Mouse (Mus musculus): ENCODE data around the gene Phf21a. TPM values are rescaled to one million over a fixed set of nuclear protein-coding genes. Genes with fewer than 3 reads are reported as not detected.

The Phf21a gene
- total and polyA plus RNA-seq, 3 experiments, result 8.8 to 76.4 (median 26.8) TPM

GRCm38 (mm10) chr2:92240816-92241215, 147.9 kb downstream of the Phf21a start:
- ATAC-seq (ENCODE audit: extremely low read depth, insufficient number of reproducible peaks, low FRiP score, poor library complexity, severe bottlenecking) (no peak), DNase-seq (ENCODE audit: low spot score) (no peak)
- H3K27me3 ChIP-seq (ENCODE audit: insufficient read depth, low read length), result no peaks in the 10 kb centered on the region
- H3K36me3 ChIP-seq (replicated peaks), result peaks cover 12% of the 10 kb centered on the region
- no peaks in the 10 kb centered on the region for H3K4me1 ChIP-seq (ENCODE audit: insufficient read depth, low read depth, low read length)
- no peaks in the 10 kb centered on the region for H3K9me3 ChIP-seq (replicated peaks)
- TF ChIP-seq CTCF (IDR thresholded peaks at IDR 0.05; ENCODE audit: low read depth, low read length) (no peak), TAL1 (conservative IDR thresholded peaks at IDR 0.05; ENCODE audit: low read depth, low read length) (no peak), GATA2 (IDR thresholded peaks at IDR 0.05; ENCODE audit: borderline replicate concordance, low read depth, low read length) (no peak), GATA1 (IDR thresholded peaks at IDR 0.05; ENCODE audit: borderline replicate concordance, low read length) (no peak), POLR2AphosphoS5 (IDR thresholded peaks at IDR 0.05; ENCODE audit: insufficient replicate concordance, low read depth, low read length) (no peak)
- H3K4me3 ChIP-seq (ENCODE audit: low read depth, low read length), result no peak overlapping the region

GRCm38 (mm10) chr2:92241317-92241716, 148.4 kb downstream of the Phf21a start:
- TF ChIP-seq POLR2AphosphoS5 (IDR thresholded peaks at IDR 0.05; ENCODE audit: insufficient replicate concordance, low read depth, low read length), result no peak
- TF ChIP-seq GATA2 (IDR thresholded peaks at IDR 0.05; ENCODE audit: borderline replicate concordance, low read depth, low read length), result no peak
- TF ChIP-seq CTCF (IDR thresholded peaks at IDR 0.05; ENCODE audit: low read depth, low read length), result no peak
- no peak for TF ChIP-seq GATA1 (IDR thresholded peaks at IDR 0.05; ENCODE audit: borderline replicate concordance, low read length)
- TF ChIP-seq TAL1 (conservative IDR thresholded peaks at IDR 0.05; ENCODE audit: low read depth, low read length), result no peak
- Histone ChIP-seq H3K4me1 (ENCODE audit: insufficient read depth, low read depth, low read length) (no peaks in the 10 kb centered on the region), H3K9me3 (replicated peaks) (no peaks in the 10 kb centered on the region), H3K4me3 (ENCODE audit: low read depth, low read length) (no peak overlapping the region), H3K27me3 (ENCODE audit: insufficient read depth, low read length) (no peaks in the 10 kb centered on the region), H3K36me3 (replicated peaks) (peaks cover 7% of the 10 kb centered on the region)
- no peak for DNase-seq (ENCODE audit: low spot score)
- no peak for ATAC-seq (ENCODE audit: extremely low read depth, insufficient number of reproducible peaks, low FRiP score, poor library complexity, severe bottlenecking)

GRCm38 (mm10) chr2:92246112-92246511, 153.2 kb downstream of the Phf21a start:
- Histone ChIP-seq H3K27me3 (ENCODE audit: insufficient read depth, low read length) (no peaks in the 10 kb centered on the region), H3K4me3 (ENCODE audit: low read depth, low read length) (no peak overlapping the region), H3K4me1 (ENCODE audit: insufficient read depth, low read depth, low read length) (peaks cover 5% of the 10 kb centered on the region; the same call in 1 of the 2 replicates), H3K36me3 (replicated peaks) (peaks cover 7% of the 10 kb centered on the region), H3K9me3 (replicated peaks) (no peaks in the 10 kb centered on the region)
- ATAC-seq (ENCODE audit: extremely low read depth, insufficient number of reproducible peaks, low FRiP score, poor library complexity, severe bottlenecking) (no peak), DNase-seq (ENCODE audit: low spot score) (no peak)
- TF ChIP-seq GATA1 (IDR thresholded peaks at IDR 0.05; ENCODE audit: borderline replicate concordance, low read length), result no peak
- TF ChIP-seq TAL1 (conservative IDR thresholded peaks at IDR 0.05; ENCODE audit: low read depth, low read length), result no peak
- TF ChIP-seq GATA2 (IDR thresholded peaks at IDR 0.05; ENCODE audit: borderline replicate concordance, low read depth, low read length), result no peak
- no peak for TF ChIP-seq CTCF (IDR thresholded peaks at IDR 0.05; ENCODE audit: low read depth, low read length)
- TF ChIP-seq POLR2AphosphoS5 (IDR thresholded peaks at IDR 0.05; ENCODE audit: insufficient replicate concordance, low read depth, low read length), result no peak

- Histone ChIP-seq H3K4me1 (ENCODE audit: insufficient read depth, low read depth, low read length) (peaks cover 5% of the 10 kb centered on the region; the same call in 1 of the 2 replicates), H3K9me3 (replicated peaks) (no peaks in the 10 kb centered on the region), H3K27me3 (ENCODE audit: insufficient read depth, low read length) (no peaks in the 10 kb centered on the region), H3K4me3 (ENCODE audit: low read depth, low read length) (no peak overlapping the region), H3K36me3 (replicated peaks) (peaks cover 7% of the 10 kb centered on the region)
- no peak for ATAC-seq (ENCODE audit: extremely low read depth, insufficient number of reproducible peaks, low FRiP score, poor library complexity, severe bottlenecking)
- DNase-seq (ENCODE audit: low spot score), result no peak
- no peak for TF ChIP-seq GATA2 (IDR thresholded peaks at IDR 0.05; ENCODE audit: borderline replicate concordance, low read depth, low read length)
Measured at GRCm38 (mm10) chr2:92247711-92248110, 154.8 kb downstream of the Phf21a start.

GRCm38 (mm10) chr2:92250472-92250871, 157.6 kb downstream of the Phf21a start:
- H3K4me1 ChIP-seq (ENCODE audit: insufficient read depth, low read depth, low read length), result peaks cover 5% of the 10 kb centered on the region; the same call in 1 of the 2 replicates
- H3K36me3 ChIP-seq (replicated peaks), result peaks cover 5% of the 10 kb centered on the region
- no peak overlapping the region for H3K4me3 ChIP-seq (ENCODE audit: low read depth, low read length)
- no peaks in the 10 kb centered on the region for H3K27me3 ChIP-seq (ENCODE audit: insufficient read depth, low read length)
- no peak for TF ChIP-seq GATA2 (IDR thresholded peaks at IDR 0.05; ENCODE audit: borderline replicate concordance, low read depth, low read length)
- TF ChIP-seq POLR2AphosphoS5 (IDR thresholded peaks at IDR 0.05; ENCODE audit: insufficient replicate concordance, low read depth, low read length), result no peak
- no peak for TF ChIP-seq CTCF (IDR thresholded peaks at IDR 0.05; ENCODE audit: low read depth, low read length)
- TF ChIP-seq TAL1 (conservative IDR thresholded peaks at IDR 0.05; ENCODE audit: low read depth, low read length), result no peak
- TF ChIP-seq GATA1 (IDR thresholded peaks at IDR 0.05; ENCODE audit: borderline replicate concordance, low read length), result no peak
- DNase-seq (ENCODE audit: low spot score), result no peak
- no peaks in the 10 kb centered on the region for H3K9me3 ChIP-seq (replicated peaks)
- peak; percentile 40; the same call in 1 of the 2 replicates for ATAC-seq (ENCODE audit: extremely low read depth, insufficient number of reproducible peaks, low FRiP score, poor library complexity, severe bottlenecking)

- ATAC-seq (ENCODE audit: extremely low read depth, insufficient number of reproducible peaks, low FRiP score, poor library complexity, severe bottlenecking) (no peak), DNase-seq (ENCODE audit: low spot score) (no peak)
- Histone ChIP-seq H3K9me3 (replicated peaks) (no peaks in the 10 kb centered on the region), H3K4me1 (ENCODE audit: insufficient read depth, low read depth, low read length) (peaks cover 5% of the 10 kb centered on the region; the same call in 1 of the 2 replicates), H3K36me3 (replicated peaks) (peaks cover 10% of the 10 kb centered on the region), H3K27me3 (ENCODE audit: insufficient read depth, low read length) (no peaks in the 10 kb centered on the region), H3K4me3 (ENCODE audit: low read depth, low read length) (no peak overlapping the region)
- TF ChIP-seq CTCF (IDR thresholded peaks at IDR 0.05; ENCODE audit: low read depth, low read length) (no peak), POLR2AphosphoS5 (IDR thresholded peaks at IDR 0.05; ENCODE audit: insufficient replicate concordance, low read depth, low read length) (no peak), GATA1 (IDR thresholded peaks at IDR 0.05; ENCODE audit: borderline replicate concordance, low read length) (no peak), TAL1 (conservative IDR thresholded peaks at IDR 0.05; ENCODE audit: low read depth, low read length) (no peak), GATA2 (IDR thresholded peaks at IDR 0.05; ENCODE audit: borderline replicate concordance, low read depth, low read length) (no peak)
Measured at GRCm38 (mm10) chr2:92253777-92254176, 160.9 kb downstream of the Phf21a start.

Measured in G1E (cell line).